Mouse (Mus musculus): ENCODE measurements around the gene Pnpt1. TPM values are rescaled to one million over a fixed set of nuclear protein-coding genes. Genes with fewer than 3 reads are reported as not detected.

Gene Pnpt1
- total RNA-seq, 2 experiments from 2014 or later, result 16.9 to 17.3 TPM

Other genes starting within 250 kb of the Pnpt1 start
- gene Ppp4r3b, start 42.1 kb downstream of the Pnpt1 start, total RNA-seq (2021), result 10 to 100 TPM; 24.8 to 25.7 TPM
- 10 to 100 TPM; 11.7 to 14.5 TPM for gene Cfap36, start 116.7 kb downstream of the Pnpt1 start, total RNA-seq (2021)
- gene Ccdc88a, start 242.9 kb downstream of the Pnpt1 start, total RNA-seq (2021), result 1 to 10 TPM; 7.3 to 9.5 TPM

Data from gastrocnemius, postnatal 14 days (tissue).